Mouse (Mus musculus) kidney, embryonic 14.5 days (tissue): ENCODE measurements around the gene Gmeb2. TPM values are rescaled to one million over a fixed set of nuclear protein-coding genes. Genes with fewer than 3 reads are reported as not detected.

Experiments
- ATAC-seq: fragments of 200-750 bp; cut with Nextera tagmentation; 2 replicates; pipeline ENCODE4 v1.8.0; 2017; ENCODE audit warnings: moderate number of reproducible peaks, mild to moderate bottlenecking, moderate TSS enrichment, moderate library complexity; ENCODE audit not compliant: low FRiP score, low TSS enrichment
- H3K27ac ChIP-seq: fragments of 300-500 bp; sonication (generic); 2 replicates; pipeline ENCODE4 v1.5.1; 2014; ENCODE audit warnings: low read depth, mild to moderate bottlenecking, low read length, moderate library complexity, mixed read lengths
- H3K27me3 ChIP-seq: fragments of 300-500 bp; sonication (generic); 2 replicates; pipeline ENCODE4 v1.6.1; 2014; ENCODE audit warnings: mild to moderate bottlenecking, low read length; ENCODE audit not compliant: control insufficient read depth, insufficient read depth
- H3K36me3 ChIP-seq: fragments of 300-500 bp; sonication (generic); 2 replicates; pipeline ENCODE4 v1.6.1; 2014; ENCODE audit warnings: low read length, mixed read lengths; ENCODE audit not compliant: control insufficient read depth, insufficient read depth
- H3K4me1 ChIP-seq: fragments of 300-500 bp; sonication (generic); 2 replicates; pipeline ENCODE4 v1.6.1; 2014; ENCODE audit warnings: low read length, mixed read lengths; ENCODE audit not compliant: control insufficient read depth, insufficient read depth
- H3K4me2 ChIP-seq: fragments of 300-500 bp; sonication (generic); replicated peaks from 2 replicates; pipeline ENCODE4 v1.6.1; 2014; ENCODE audit warnings: low read depth, mild to moderate bottlenecking, low read length
- H3K4me3 ChIP-seq: fragments of 300-500 bp; sonication (generic); 2 replicates; pipeline ENCODE4 v1.5.1; 2014; ENCODE audit warnings: mild to moderate bottlenecking, low read length
- H3K9ac ChIP-seq: fragments of 300-500 bp; sonication (generic); 2 replicates; pipeline ENCODE4 v1.6.1; 2014; ENCODE audit warnings: low read depth, mild to moderate bottlenecking, low read length, moderate library complexity
- H3K9me3 ChIP-seq: fragments of 300-500 bp; sonication (generic); 2 replicates; pipeline ENCODE4 v1.6.1; 2016; ENCODE audit warnings: low read length; ENCODE audit not compliant: control insufficient read depth
- WGBS: fragments of 180-500 bp; shearing (Covaris S2); extraction: QIAGEN DNeasy Blood & Tissue Kit; methylation state at CpG from one replicate; pipeline ENCODE4 v1.1.7; 2014; 5-methylcytosine and 5-hydroxymethylcytosine counted together
- polyA plus RNA-seq: library from polyadenylated mRNA; unstranded; fragments of >200 nt; fragmentation: Nextera tagmentation; extraction: Ambion mirVana; gene quantifications from 2 replicates; pipeline ENCODE4 v1.2.1, GENCODE M21; 2014

Gmeb2 gene
- polyA plus RNA-seq, 1 experiment from 2014 or later, result 17.9 TPM

DNA sequence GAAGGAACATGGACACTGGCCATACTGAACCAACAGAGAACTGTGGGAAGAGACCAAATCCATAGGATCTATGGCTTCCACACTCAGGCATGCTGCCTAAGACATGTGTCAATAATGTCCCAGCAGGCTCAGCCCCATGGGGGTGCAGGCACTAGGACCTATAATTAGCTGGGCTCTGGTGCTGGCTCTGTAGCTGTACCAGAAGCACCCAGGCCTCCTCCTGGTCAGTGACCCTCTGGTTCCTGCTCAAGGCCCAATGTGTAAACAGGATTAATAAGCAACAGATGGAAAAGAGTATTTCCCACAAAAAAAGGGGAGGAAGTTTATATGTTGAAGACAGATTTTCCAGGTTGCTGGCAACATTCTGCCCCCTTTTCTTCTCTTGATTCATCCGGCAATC lies 34.6 kb downstream of the Gmeb2 start:
- no peak overlapping the region for H3K27ac ChIP-seq
- H3K27me3 ChIP-seq, result no peaks in the 10 kb centered on the region
- ATAC-seq, result no peak
- no peak overlapping the region for H3K4me3 ChIP-seq
- H3K9me3 ChIP-seq, result no peaks in the 10 kb centered on the region
- 93% methylated on average over 1 of the region's 1 CpGs for WGBS
- peaks cover 58% of the 10 kb centered on the region for H3K36me3 ChIP-seq
- no peaks in the 10 kb centered on the region for H3K4me1 ChIP-seq
- H3K9ac ChIP-seq, result no peak overlapping the region
- H3K4me2 ChIP-seq, result no peak overlapping the region

DNA sequence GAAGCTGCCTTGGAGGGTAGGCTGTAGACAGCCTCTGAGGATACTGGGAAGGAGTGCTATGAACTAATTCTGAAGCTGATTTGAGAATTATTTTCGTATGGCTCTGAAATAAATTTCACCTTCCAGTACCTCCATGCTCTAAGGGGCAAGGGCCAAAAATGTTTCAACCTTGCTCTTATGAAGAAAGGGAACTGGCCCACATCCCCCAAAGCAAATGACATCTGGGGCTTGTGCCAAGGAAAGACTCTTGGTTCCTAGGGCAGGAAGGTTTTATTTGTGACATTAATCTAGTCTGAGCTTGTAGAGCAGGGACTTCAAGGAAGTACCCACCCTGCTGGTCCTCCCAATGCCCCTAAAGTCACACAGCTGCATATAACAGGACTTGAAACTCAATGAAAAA lies 36.0 kb downstream of the Gmeb2 start:
- Histone ChIP-seq H3K4me1 (no peaks in the 10 kb centered on the region), H3K9ac (no peak overlapping the region), H3K27me3 (no peaks in the 10 kb centered on the region), H3K27ac (no peak overlapping the region), H3K9me3 (no peaks in the 10 kb centered on the region), H3K4me3 (no peak overlapping the region), H3K4me2 (no peak overlapping the region), H3K36me3 (peaks cover 48% of the 10 kb centered on the region)
- WGBS, result 83% methylated on average over 1 of the region's 1 CpGs
- ATAC-seq, result no peak

DNA sequence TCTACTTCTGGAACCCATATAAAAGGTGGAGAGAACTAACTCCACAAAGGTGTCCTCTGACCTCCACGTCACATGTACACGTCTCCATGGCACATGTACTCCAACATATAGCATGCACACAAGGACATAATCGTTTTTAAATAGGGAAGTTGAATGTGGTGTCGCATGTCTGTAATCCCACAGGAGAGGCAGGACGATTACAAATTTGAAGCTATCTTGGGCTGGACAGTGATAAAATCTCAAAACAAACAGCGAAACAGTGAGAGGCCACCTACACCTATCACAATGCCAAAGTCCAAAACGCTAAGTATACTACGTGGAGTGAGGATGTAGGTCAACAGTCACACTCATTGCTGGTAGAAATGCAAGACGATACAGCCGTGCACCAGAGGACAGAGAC lies 38.6 kb downstream of the Gmeb2 start:
- no peaks in the 10 kb centered on the region for H3K4me1 ChIP-seq
- no peak overlapping the region for H3K9ac ChIP-seq
- H3K36me3 ChIP-seq, result peaks cover 27% of the 10 kb centered on the region
- H3K9me3 ChIP-seq, result no peaks in the 10 kb centered on the region
- no peak overlapping the region for H3K4me3 ChIP-seq
- H3K27me3 ChIP-seq, result no peaks in the 10 kb centered on the region
- WGBS, result 85% methylated on average over 10 of the region's 10 CpGs
- H3K27ac ChIP-seq, result no peak overlapping the region
- no peak for ATAC-seq
- no peak overlapping the region for H3K4me2 ChIP-seq

DNA sequence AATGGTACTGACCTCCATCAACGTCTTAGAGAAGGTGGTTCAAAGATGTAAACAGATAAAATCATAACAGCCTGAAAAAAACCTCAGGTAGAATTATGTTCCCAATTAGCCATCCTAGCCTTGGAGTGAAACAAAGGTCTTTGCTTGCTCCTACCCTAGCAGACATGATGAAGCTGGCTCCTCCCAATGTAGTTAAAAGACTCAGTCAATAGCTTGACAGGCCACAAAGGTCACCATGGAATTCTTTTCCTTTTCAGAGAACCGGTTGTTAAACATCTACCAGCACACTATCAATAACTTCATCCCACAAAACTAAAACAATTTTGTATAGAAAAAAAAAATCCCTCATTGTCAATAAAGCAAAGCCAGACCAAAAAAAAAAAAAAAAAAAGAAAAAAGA lies 42.8 kb downstream of the Gmeb2 start:
- Histone ChIP-seq H3K27ac (no peak overlapping the region), H3K4me2 (no peak overlapping the region), H3K27me3 (no peaks in the 10 kb centered on the region), H3K4me1 (no peaks in the 10 kb centered on the region), H3K9ac (no peak overlapping the region), H3K36me3 (no peaks in the 10 kb centered on the region), H3K9me3 (no peaks in the 10 kb centered on the region), H3K4me3 (no peak overlapping the region)
- WGBS, result 40% methylated on average over 2 of the region's 2 CpGs
- no peak for ATAC-seq

DNA sequence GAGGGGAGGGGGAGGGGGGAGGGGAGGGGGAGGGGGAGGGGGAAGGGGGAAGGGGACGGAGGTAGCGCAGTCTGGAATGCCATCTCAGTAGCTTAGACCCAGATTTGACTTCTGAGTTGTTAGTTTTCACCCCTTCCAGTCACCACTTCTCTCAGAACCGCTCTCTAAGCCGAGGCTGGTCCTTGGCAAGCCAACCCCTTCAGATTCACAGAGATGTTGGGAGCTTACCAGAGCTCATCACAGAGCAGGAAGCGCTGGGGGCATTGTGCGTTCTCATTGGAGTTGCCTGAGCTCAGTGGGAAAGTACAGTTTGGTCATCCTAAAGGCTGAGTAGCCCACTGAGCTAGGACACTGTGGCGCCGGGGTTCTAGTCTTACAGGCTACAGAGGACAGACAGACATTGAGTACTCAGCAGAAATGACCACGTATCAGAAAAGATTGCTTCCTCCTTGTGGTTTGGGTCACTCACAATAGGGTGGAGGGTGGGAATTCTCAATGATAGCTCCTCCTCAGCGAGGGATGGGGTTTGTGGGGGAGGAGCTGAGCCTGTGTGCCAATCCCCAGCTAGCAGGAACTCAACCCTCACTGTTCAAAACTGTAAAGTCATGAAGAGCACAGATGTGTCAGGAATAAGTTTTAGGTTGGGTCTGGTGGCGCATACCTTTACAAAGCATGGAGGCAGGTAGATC lies 44.0 kb downstream of the Gmeb2 start:
- ATAC-seq, result 0 out of 2 replicates have a peak, but pooled peaks have one; percentile 55
- H3K4me3 ChIP-seq, result no peak overlapping the region
- no peaks in the 10 kb centered on the region for H3K9me3 ChIP-seq

DNA sequence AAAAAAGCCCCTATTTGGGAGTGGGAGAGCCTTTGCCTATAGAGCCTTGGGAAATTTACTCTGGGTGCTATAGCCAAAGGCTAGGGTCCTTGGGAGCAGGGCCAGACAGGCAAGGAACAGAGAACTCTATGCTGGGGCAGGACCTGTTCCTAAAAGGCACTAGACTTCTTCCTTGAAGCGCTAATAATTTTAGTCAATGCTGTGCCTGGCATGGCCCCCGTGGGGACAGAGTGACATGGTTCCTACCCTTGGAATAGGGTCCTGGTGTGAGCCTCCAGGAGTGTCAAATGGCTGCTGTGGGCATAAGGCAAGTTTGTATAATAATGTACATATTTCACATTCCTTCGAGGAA lies 45.5 kb downstream of the Gmeb2 start:
- Histone ChIP-seq H3K4me3 (peak overlapping the region; percentile 40; the same call in 1 of the 2 replicates), H3K27me3 (no peaks in the 10 kb centered on the region), H3K4me2 (peak overlapping the region; percentile 49), H3K9ac (no peak overlapping the region; the same call in 1 of the 2 replicates), H3K27ac (no peak overlapping the region), H3K36me3 (no peaks in the 10 kb centered on the region; the same call in 1 of the 2 replicates), H3K9me3 (no peaks in the 10 kb centered on the region), H3K4me1 (no peaks in the 10 kb centered on the region)
- ATAC-seq, result no peak
- 72% methylated on average over 3 of the region's 3 CpGs for WGBS

More for the DNA sequence above, 44.0 kb downstream of the Gmeb2 start:
- no peaks in the 10 kb centered on the region for H3K4me1 ChIP-seq
- H3K4me2 ChIP-seq, result no peak overlapping the region
- 43% methylated on average over 11 of the region's 11 CpGs for WGBS
- H3K27ac ChIP-seq, result no peak overlapping the region
- H3K9ac ChIP-seq, result no peak overlapping the region
- no peaks in the 10 kb centered on the region for H3K36me3 ChIP-seq
- no peaks in the 10 kb centered on the region for H3K27me3 ChIP-seq

DNA sequence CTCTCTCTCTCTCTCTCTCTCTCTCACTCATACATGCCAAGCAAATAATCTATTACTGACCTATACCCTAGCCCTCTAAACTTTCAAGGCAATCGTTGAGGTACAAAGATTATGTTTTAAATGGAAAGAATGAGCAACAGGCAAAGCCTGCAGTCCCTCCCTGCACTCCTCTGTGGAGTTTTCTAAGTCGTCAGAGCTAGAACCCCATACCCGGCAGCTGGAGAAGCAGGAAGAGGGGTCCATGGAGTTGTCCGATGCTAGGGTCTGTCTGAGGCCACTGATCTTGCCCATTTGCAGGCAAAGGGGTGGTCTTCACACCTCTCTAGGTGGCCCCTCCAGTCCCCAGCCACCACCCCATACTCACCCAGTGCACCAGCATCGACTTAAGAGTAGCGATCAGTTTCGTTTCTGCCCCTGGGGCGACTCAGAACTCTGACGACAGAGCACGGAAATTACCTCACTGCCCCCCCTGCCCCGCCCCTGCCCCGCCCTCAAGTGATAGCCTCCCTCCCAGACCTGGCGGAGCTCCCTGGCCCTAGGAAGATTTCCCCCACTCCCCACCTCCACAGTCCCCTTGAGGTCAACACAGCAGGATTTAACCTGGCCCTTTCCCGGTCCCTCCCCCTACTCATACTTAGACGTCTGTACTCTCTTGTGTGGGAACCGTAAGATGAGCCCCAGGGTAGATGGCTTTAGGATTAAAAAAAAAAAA lies 46.1 kb downstream of the Gmeb2 start, which contains the start of gene Helz2:
Gene Helz2 (minus strand): TSS at position 426 of the 712 bp plus-strand sequence.
- peak within 1 kb of the TSS; percentile 40 for H3K4me3 ChIP-seq
- H3K9ac ChIP-seq, result peak within 1 kb of the TSS; percentile 24
- H3K27me3 ChIP-seq, result no peaks in the 10 kb centered on the region
- no peaks in the 10 kb centered on the region; the same call in 1 of the 2 replicates for H3K36me3 ChIP-seq
- 5% methylated on average over 16 of the region's 16 CpGs for WGBS
- ATAC-seq, result peak; percentile 64
- no peaks in the 10 kb centered on the region for H3K9me3 ChIP-seq
- no peaks in the 10 kb centered on the region for H3K4me1 ChIP-seq
- no peak within 1 kb of the TSS for H3K27ac ChIP-seq
- H3K4me2 ChIP-seq, result peak within 1 kb of the TSS; percentile 49

DNA sequence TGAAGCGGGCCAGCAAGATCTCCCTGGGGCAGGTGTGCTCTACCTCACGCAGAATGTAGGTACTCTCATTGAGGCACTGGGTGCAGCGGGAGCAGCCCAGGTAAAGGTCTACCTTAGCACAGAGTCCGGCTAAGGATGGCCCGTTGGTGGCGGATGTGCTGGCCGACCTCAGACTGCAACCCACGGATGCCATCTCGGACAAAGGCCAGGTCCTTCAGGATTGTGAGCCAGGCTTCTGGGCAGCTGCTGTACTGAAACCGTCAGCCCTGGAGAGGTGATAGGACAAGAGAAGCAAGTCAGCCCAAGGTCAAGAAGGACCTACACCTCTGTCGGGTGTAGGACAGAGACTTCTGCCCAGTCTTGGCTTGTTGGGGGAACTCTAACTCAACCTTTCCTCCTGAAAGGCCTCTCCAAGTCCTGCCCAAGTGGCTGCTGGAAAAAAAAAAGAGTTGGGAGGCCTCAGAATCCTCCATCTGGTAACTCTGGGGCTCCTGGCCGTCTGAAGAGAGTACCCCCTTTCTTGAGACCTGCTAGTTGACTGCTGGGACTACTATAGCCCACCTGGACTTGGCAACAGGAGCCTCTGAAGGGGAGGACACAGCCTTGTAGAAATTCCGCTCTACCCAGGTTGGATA lies 46.9 kb downstream of the Gmeb2 start:
- WGBS, result 88% methylated on average over 13 of the region's 13 CpGs
- Histone ChIP-seq H3K4me3 (peak overlapping the region; percentile 40), H3K27me3 (no peaks in the 10 kb centered on the region), H3K4me2 (peak overlapping the region; percentile 49), H3K9ac (no peak overlapping the region), H3K9me3 (no peaks in the 10 kb centered on the region), H3K36me3 (no peaks in the 10 kb centered on the region; the same call in 1 of the 2 replicates), H3K27ac (no peak overlapping the region), H3K4me1 (no peaks in the 10 kb centered on the region)
- ATAC-seq, result no peak

DNA sequence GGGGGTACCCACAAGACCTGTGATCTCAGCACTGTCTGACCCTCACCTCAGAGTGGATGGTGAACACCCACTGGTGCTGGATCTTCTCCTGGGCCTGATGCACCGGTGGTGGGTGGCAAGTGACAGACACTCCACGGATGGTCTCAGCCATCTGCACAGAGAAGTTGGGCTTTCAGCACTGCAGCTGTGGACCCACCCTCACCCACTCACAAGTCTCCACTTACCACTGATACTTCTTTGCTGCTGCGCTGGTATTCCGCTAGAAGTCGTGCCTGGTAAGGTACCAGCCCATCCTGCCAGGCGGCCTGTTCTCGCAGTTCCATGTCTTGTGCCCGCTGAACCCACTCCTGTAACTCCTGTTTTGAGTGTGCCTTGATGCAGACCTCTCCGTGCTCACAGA lies 48.6 kb downstream of the Gmeb2 start:
- Histone ChIP-seq H3K9ac (no peak overlapping the region), H3K4me2 (no peak overlapping the region), H3K36me3 (no peaks in the 10 kb centered on the region; the same call in 1 of the 2 replicates), H3K4me1 (no peaks in the 10 kb centered on the region), H3K9me3 (no peaks in the 10 kb centered on the region), H3K4me3 (no peak overlapping the region), H3K27ac (no peak overlapping the region), H3K27me3 (no peaks in the 10 kb centered on the region)
- no peak for ATAC-seq
- 95% methylated on average over 9 of the region's 9 CpGs for WGBS
